Mouse (Mus musculus): ENCODE measurements around the gene Fry. TPM values are rescaled to one million over a fixed set of nuclear protein-coding genes. Genes with fewer than 3 reads are reported as not detected.

Fry gene
- 10 to 100 TPM; 73.5 to 85.7 TPM for total RNA-seq (2021)
- long read RNA-seq, experiment 1, transcript Fry-206 (11 exons, 2,204 nt): major isoform, 11 of 42 reads
- long read RNA-seq, experiment 1, partial matches to known transcripts: 21 of 42 reads
- long read RNA-seq, experiment 1, other reads (novel, unspliced or antisense): 8 of 42 reads
- long read RNA-seq, experiment 2, partial matches to known transcripts: 18 of 30 reads
- long read RNA-seq, experiment 2, other reads (novel, unspliced or antisense): 9 of 30 reads

DNA sequence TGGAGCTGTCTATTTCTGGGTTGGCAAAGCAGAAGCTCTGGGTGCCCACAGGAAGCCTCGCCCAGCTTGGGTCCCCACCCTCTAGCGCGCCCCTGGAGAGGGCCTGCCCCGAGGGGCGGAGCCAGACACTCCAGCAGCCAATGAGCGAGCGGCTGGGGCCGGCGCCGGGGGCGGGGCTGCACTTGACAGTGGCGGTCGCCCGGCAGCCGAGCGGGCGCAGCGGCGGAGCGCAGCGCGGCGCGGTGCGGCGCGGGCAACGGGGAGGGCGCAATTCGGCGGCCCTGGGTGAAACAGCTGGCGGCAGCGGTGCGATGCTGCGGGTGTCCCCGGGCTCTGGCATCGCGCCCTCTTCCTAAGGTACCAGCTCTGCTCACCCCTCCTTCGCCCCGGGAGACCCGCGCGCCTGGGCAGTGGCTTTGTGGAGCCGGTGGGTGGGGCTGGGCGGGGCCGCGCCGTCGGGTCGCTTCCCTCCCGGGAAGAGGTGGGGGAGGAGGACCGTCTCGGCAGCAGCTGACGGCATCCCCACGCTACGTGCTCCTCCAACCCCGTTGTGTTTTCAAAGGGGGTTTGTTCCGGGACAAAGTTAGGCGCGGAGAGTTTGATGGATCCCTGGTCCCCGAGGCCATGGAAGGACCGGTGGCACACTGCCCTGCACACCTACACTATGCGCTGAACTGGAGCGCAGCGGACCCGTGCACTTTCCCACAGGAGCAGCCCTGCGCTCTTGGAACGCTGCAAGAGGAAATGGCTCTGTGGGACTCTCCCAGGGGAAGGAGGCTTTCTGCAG is at the start of gene Fry:
Fry (plus strand) TSS at position 191 of the 787 bp plus-strand sequence.
- Histone ChIP-seq H3K4me3 (peak within 1 kb of the TSS; percentile 87), H3K27ac (peak within 1 kb of the TSS; percentile 84)
- no peak for TF ChIP-seq CTCF (IDR thresholded peaks at IDR 0.05)
- peak; percentile 98 for DNase-seq
- intact Hi-C loops (cut with DNase I): loop anchor here (5.0 kb wide), 1 partner anchor 39 kb away; no protein-coding TSS in a partner anchor

GRCm38 (mm10) chr5:150070086-150070485 is 48.4 kb upstream of the Fry start:
- TF ChIP-seq CTCF (IDR thresholded peaks at IDR 0.05): peak; percentile 45
- no peak for DNase-seq
- intact Hi-C loops (cut with DNase I): no loop called here
- H3K4me3 ChIP-seq: no peak overlapping the region
- no peak overlapping the region for H3K27ac ChIP-seq

- no peak for TF ChIP-seq CTCF (IDR thresholded peaks at IDR 0.05)
- no peak for DNase-seq
- no peak overlapping the region for H3K4me3 ChIP-seq
- H3K27ac ChIP-seq: no peak overlapping the region
- intact Hi-C loops (cut with DNase I): no loop called here
Observed at GRCm38 (mm10) chr5:150071738-150072137, 46.7 kb upstream of the Fry start.

- TF ChIP-seq CTCF (IDR thresholded peaks at IDR 0.05): no peak
- intact Hi-C loops (cut with DNase I): no loop called here
Observed at GRCm38 (mm10) chr5:150079866-150080797, 38.3 kb upstream of the Fry start.

DNA sequence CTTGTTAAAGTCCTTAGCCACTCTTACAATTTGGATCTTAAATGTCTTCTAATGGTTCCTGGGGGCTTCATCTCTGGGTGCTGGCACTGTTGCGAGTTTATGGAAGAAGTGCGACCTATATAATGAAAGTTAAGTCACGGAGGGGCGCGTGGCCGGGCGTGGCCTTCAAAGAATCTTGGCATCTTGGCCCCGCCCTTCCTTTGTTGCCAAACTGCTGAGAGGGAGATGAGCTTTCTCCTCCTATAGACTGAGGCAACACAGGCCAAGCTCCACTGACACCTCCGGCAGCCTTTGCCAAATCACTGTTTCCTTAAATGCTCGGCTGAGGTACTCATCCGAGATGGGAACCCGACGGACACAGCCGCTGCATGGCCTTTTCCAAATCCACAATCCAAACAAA is 35.7 kb upstream of the Fry start:
- intact Hi-C loops (cut with DNase I): no loop called here
- no peak for DNase-seq
- no peak overlapping the region for H3K27ac ChIP-seq
- no peak overlapping the region for H3K4me3 ChIP-seq
- no peak for TF ChIP-seq CTCF (IDR thresholded peaks at IDR 0.05)

More at GRCm38 (mm10) chr5:150079866-150080797, 38.3 kb upstream of the Fry start:
- no peak overlapping the region for H3K27ac ChIP-seq
- DNase-seq: no peak
- H3K4me3 ChIP-seq: no peak overlapping the region

DNA sequence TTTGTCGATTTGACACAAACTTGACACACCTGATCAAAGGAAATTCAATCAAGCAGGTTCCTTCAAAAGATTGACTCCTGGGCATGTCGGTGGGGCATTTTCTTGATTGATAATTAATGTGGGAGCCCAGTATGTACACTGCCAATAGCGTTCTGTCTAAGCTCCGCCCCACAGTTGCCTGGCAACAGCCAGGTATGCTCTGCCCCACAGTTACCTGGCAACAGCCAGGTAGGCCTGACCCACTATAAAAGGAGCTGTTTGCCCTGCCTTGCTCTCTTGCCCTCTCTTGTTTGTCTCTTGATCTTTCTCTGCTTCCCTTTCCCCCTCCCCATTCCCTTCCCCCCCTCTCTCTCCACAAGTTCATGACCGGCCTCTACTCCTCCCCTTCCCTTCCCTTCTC is 35.3 kb upstream of the Fry start:
- TF ChIP-seq CTCF (IDR thresholded peaks at IDR 0.05): no peak
- intact Hi-C loops (cut with DNase I): no loop called here
- no peak for DNase-seq
- no peak overlapping the region for H3K27ac ChIP-seq
- no peak overlapping the region for H3K4me3 ChIP-seq

GRCm38 (mm10) chr5:150097620-150098019 is 20.8 kb upstream of the Fry start:
- DNase-seq: peak; percentile 51
- H3K4me3 ChIP-seq: no peak overlapping the region

GRCm38 (mm10) chr5:150098754-150099153 is 19.7 kb upstream of the Fry start:
- intact Hi-C loops (cut with DNase I): no loop called here
- TF ChIP-seq CTCF (IDR thresholded peaks at IDR 0.05): no peak

More at GRCm38 (mm10) chr5:150097620-150098019, 20.8 kb upstream of the Fry start:
- H3K27ac ChIP-seq: no peak overlapping the region
- peak; percentile 97 for TF ChIP-seq CTCF (IDR thresholded peaks at IDR 0.05)
- intact Hi-C loops (cut with DNase I): loop anchor here (1.0 kb wide), 1 partner anchor 62 kb away; no protein-coding TSS in a partner anchor

DNA sequence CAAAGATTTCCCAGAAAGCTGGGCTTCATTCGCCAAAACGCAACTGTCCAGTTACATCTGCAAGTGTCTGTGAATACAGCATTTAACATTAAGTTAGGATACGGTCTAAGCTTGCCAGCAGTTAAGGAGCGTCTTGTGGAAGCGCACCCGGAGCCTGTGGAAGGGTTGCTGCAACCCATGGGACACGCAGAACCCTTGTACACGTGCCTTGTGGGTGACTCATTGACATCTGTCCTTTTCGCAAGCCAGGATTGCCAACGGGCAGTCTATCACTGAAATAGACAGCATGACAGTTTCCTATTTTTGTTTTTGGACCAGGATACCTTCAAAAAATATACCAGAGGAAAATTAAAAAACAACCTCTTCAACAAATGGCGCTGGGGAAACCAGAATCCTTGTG is 16.7 kb upstream of the Fry start:
- peak; percentile 36 for DNase-seq
- Histone ChIP-seq H3K27ac (no peak overlapping the region), H3K4me3 (no peak overlapping the region)
- TF ChIP-seq CTCF (IDR thresholded peaks at IDR 0.05): no peak
- intact Hi-C loops (cut with DNase I): no loop called here

More at GRCm38 (mm10) chr5:150098754-150099153, 19.7 kb upstream of the Fry start:
- Histone ChIP-seq H3K27ac (no peak overlapping the region), H3K4me3 (no peak overlapping the region)
- no peak for DNase-seq

GRCm38 (mm10) chr5:150106358-150106757 is 12.1 kb upstream of the Fry start:
- DNase-seq: no peak
- TF ChIP-seq CTCF (IDR thresholded peaks at IDR 0.05): no peak
- intact Hi-C loops (cut with DNase I): no loop called here

DNA sequence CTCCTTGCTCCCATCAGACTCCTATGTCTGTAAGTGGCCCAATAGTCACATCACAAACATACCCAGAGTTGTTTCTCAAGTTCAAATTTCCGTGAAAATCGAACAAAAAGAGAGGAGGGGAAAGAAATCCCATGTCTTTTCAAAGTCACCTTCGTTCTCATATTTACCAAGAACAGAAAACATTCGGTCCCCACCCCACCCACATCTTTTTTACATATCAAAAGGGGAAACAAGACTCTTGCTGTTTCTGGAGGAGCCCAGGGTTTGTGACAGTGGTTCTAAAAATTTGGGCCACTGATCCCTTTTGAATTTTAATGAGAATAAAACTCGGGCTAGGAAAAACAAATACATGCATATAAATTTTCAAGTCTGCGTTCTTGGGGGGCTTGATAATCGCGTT is 7.2 kb upstream of the Fry start:
- intact Hi-C loops (cut with DNase I): no loop called here

More at GRCm38 (mm10) chr5:150106358-150106757, 12.1 kb upstream of the Fry start:
- H3K4me3 ChIP-seq: no peak overlapping the region
- H3K27ac ChIP-seq: no peak overlapping the region

DNA sequence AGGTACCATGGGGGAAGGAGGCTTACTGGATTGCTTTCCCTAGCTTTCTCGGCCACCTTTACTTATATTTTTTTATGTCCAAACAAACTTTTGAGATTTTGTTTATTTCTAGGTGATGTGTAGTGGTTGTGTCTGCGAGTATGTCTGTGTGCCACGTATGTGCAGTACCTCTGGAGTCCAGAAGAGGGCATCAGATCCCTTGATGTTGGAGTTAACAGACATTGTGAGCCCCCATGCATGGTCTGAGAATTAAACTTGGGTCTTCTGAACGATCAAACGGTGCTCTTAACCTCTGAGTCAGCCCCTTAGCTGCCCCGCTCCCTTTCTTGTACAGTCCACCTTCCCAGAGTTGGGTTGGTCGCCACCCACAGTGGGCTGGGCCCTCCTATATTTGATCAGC is 4.4 kb upstream of the Fry start:
- peak; percentile 56 for TF ChIP-seq CTCF (IDR thresholded peaks at IDR 0.05)
- intact Hi-C loops (cut with DNase I): no loop called here

More for the DNA sequence above, 7.2 kb upstream of the Fry start:
- TF ChIP-seq CTCF (IDR thresholded peaks at IDR 0.05): no peak
- Histone ChIP-seq H3K27ac (no peak overlapping the region), H3K4me3 (no peak overlapping the region)
- DNase-seq: no peak

More for the DNA sequence above, 4.4 kb upstream of the Fry start:
- Histone ChIP-seq H3K27ac (no peak overlapping the region), H3K4me3 (no peak overlapping the region)
- DNase-seq: no peak
